Mouse (Mus musculus): ENCODE data around the gene Lhfp.
A peak's percentile ranks its signal among the peaks of the same experiment; 100 is the strongest.
"Not testable (repeated sequence)": the region's sequence is repeated elsewhere in the genome, so short reads cannot be mapped to it uniquely, and the experiment has no call there.

Gene Lhfp

GRCm38 (mm10) chr3:53087156-53087805, 46.0 kb downstream of the Lhfp start:
- no peak for DNase-seq (ENCODE audit: low read depth, low spot score)

- DNase-seq (ENCODE audit: low read depth, low spot score) = no peak
Observed at GRCm38 (mm10) chr3:53089921-53090320, 48.6 kb downstream of the Lhfp start.

- DNase-seq (ENCODE audit: low read depth, low spot score) = no peak
Observed at GRCm38 (mm10) chr3:53100210-53100609, 58.9 kb downstream of the Lhfp start.

- no peak for DNase-seq (ENCODE audit: low read depth, low spot score)
Observed at GRCm38 (mm10) chr3:53100803-53101202, 59.5 kb downstream of the Lhfp start.

- no peak for DNase-seq (ENCODE audit: low read depth, low spot score)
Observed at GRCm38 (mm10) chr3:53101711-53102110, 60.4 kb downstream of the Lhfp start.

GRCm38 (mm10) chr3:53102131-53102756, 60.9 kb downstream of the Lhfp start:
- DNase-seq (ENCODE audit: low read depth, low spot score) = peak; percentile 27

GRCm38 (mm10) chr3:53102757-53103153, 61.4 kb downstream of the Lhfp start:
- no peak for DNase-seq (ENCODE audit: low read depth, low spot score)

GRCm38 (mm10) chr3:53108594-53109373, 67.5 kb downstream of the Lhfp start:
- DNase-seq (ENCODE audit: low read depth, low spot score) = no peak

GRCm38 (mm10) chr3:53109879-53110278, 68.6 kb downstream of the Lhfp start:
- no peak for DNase-seq (ENCODE audit: low read depth, low spot score)

GRCm38 (mm10) chr3:53112048-53112447, 70.7 kb downstream of the Lhfp start:
- no peak for DNase-seq (ENCODE audit: low read depth, low spot score)

- DNase-seq (ENCODE audit: low read depth, low spot score) = not testable (repeated sequence)
Observed at GRCm38 (mm10) chr3:53118755-53119154, 77.4 kb downstream of the Lhfp start.

- DNase-seq (ENCODE audit: low read depth, low spot score) = no peak
Observed at GRCm38 (mm10) chr3:53119978-53120377, 78.7 kb downstream of the Lhfp start.

GRCm38 (mm10) chr3:53125495-53125894, 84.2 kb downstream of the Lhfp start:
- no peak for DNase-seq (ENCODE audit: low read depth, low spot score)

GRCm38 (mm10) chr3:53138785-53139184, 97.5 kb downstream of the Lhfp start:
- no peak for DNase-seq (ENCODE audit: low read depth, low spot score)

GRCm38 (mm10) chr3:53139205-53139604, 97.9 kb downstream of the Lhfp start:
- DNase-seq (ENCODE audit: low read depth, low spot score) = no peak

- no peak for DNase-seq (ENCODE audit: low read depth, low spot score)
Observed at GRCm38 (mm10) chr3:53139642-53140041, 98.3 kb downstream of the Lhfp start.

- DNase-seq (ENCODE audit: low read depth, low spot score) = no peak
Observed at GRCm38 (mm10) chr3:53142528-53142927, 101.2 kb downstream of the Lhfp start.

GRCm38 (mm10) chr3:53145526-53145925, 104.2 kb downstream of the Lhfp start:
- DNase-seq (ENCODE audit: low read depth, low spot score) = no peak

- DNase-seq (ENCODE audit: low read depth, low spot score) = no peak
Observed at GRCm38 (mm10) chr3:53145946-53146345, 104.6 kb downstream of the Lhfp start.

GRCm38 (mm10) chr3:53147001-53147400, 105.7 kb downstream of the Lhfp start:
- DNase-seq (ENCODE audit: low read depth, low spot score) = no peak

GRCm38 (mm10) chr3:53148751-53149150, 107.4 kb downstream of the Lhfp start:
- DNase-seq (ENCODE audit: low read depth, low spot score) = no peak

GRCm38 (mm10) chr3:53149625-53150320, 108.4 kb downstream of the Lhfp start:
- DNase-seq (ENCODE audit: low read depth, low spot score) = no peak

Data from embryo, embryonic 11.5 days (tissue).